In genomic region chr15:83779387-83779786, GRCm38 (mm10) we compare ENCODE assay signal across 9 mouse cellular contexts. TPM values are rescaled to one million over a fixed set of nuclear protein-coding genes. Genes with fewer than 3 reads are reported as not detected.
DNase-seq lines count a peak whose midpoint lies in the region; ATAC-seq lines count a peak whose summit lies in the region.
"Had no signal": no experiment of that assay in that cellular context is flagged by ENCODE, and none has a peak within 500 bp of the region (broad histone marks: within the 10 kb centered on the region; RNA-seq: fewer than 3 reads in every experiment).

Gene Mpped1, plus strand, starts transcription at chr15:83779467.

- H3K4me2 ChIP-seq in limb, embryonic 13.5 days (replicated peaks): peak within 1 kb of the TSS; percentile 94
- peak within 1 kb of the TSS; percentile 83 for H3K4me2 ChIP-seq in stomach, embryonic 16.5 days (ENCODE audit: low read depth, low read length)

- H3K4me3 ChIP-seq in limb, embryonic 13.5 days: peak within 1 kb of the TSS; percentile 64
- H3K4me3 ChIP-seq in stomach, embryonic 16.5 days (replicated peaks; ENCODE audit: low read length): peak within 1 kb of the TSS; percentile 50

- peaks cover 13% of the 10 kb centered on the region; the same call in 1 of the 2 replicates for H3K4me1 ChIP-seq in limb, embryonic 13.5 days
- no peaks in the 10 kb centered on the region for H3K4me1 ChIP-seq in stomach, embryonic 16.5 days (ENCODE audit: control insufficient read depth, insufficient read depth, low read length)

- no peaks in the 10 kb centered on the region for H3K36me3 ChIP-seq in limb, embryonic 13.5 days
- no peaks in the 10 kb centered on the region for H3K36me3 ChIP-seq in stomach, embryonic 16.5 days (ENCODE audit: control insufficient read depth, insufficient read depth, low read length)

- peak; percentile 62 for DNase-seq in embryo, embryonic 11 days
- DNase-seq in embryo, embryonic 10 days (ENCODE audit: low spot score): no peak
- DNase-seq in right cerebral cortex, postnatal 4 days: peak; percentile 47
- no peak for DNase-seq in right cerebral cortex, postnatal 14 days
- no peak for DNase-seq in thymus, postnatal 4 days
- no peak for DNase-seq in Muller cell, postnatal 12 days (ENCODE audit: inconsistent ontology term)

- WGBS in limb, embryonic 13.5 days: 2% methylated on average over 35 of the region's 37 CpGs
- 4% methylated on average over 29 of the region's 37 CpGs for WGBS in stomach, embryonic 16.5 days

- H3K9ac ChIP-seq in limb, embryonic 13.5 days: peak within 1 kb of the TSS; percentile 73
- peak within 1 kb of the TSS; percentile 66 for H3K9ac ChIP-seq in stomach, embryonic 16.5 days (ENCODE audit: low read length)

- H3K27ac ChIP-seq in limb, embryonic 13.5 days: no peak within 1 kb of the TSS
- H3K27ac ChIP-seq in stomach, embryonic 16.5 days (ENCODE audit: low read length): no peak within 1 kb of the TSS

- H3K9me3 ChIP-seq in limb, embryonic 13.5 days: no peaks in the 10 kb centered on the region
- no peaks in the 10 kb centered on the region for H3K9me3 ChIP-seq in stomach, embryonic 16.5 days (replicated peaks; ENCODE audit: control insufficient read depth, low read length)

- ATAC-seq in limb, embryonic 13.5 days (ENCODE audit: low FRiP score, low read depth): no peak
- ATAC-seq in stomach, embryonic 16.5 days (ENCODE audit: insufficient read depth, low FRiP score): peak; percentile 21; the same call in 1 of the 2 replicates

- peaks cover 68% of the 10 kb centered on the region for H3K27me3 ChIP-seq in limb, embryonic 13.5 days
- peaks cover 41% of the 10 kb centered on the region for H3K27me3 ChIP-seq in stomach, embryonic 16.5 days (ENCODE audit: control insufficient read depth, insufficient read depth, low read length)

RNA-seq across cellular contexts. Expression of gene Mpped1, which starts in this region (rescaled TPM):
- polyA plus RNA-seq in limb, embryonic 13.5 days (2015; fragmentation: Nextera tagmentation; extraction: Ambion mirVana): 8.0 and 9.3 TPM in 2 replicates
- polyA plus RNA-seq in stomach, embryonic 16.5 days (2015; fragmentation: Nextera tagmentation; extraction: Ambion mirVana): 0.37 and 0.61 TPM in 2 replicates
- polyA plus RNA-seq: liver, embryonic 16.5 days had no signal

Comparison
In these comparisons a context has a peak if more than half of its experiments do, and no peak if none do; other contexts are left out.
1. DNase-seq: peak in embryo, embryonic 11 days (single experiment) and right cerebral cortex, postnatal 4 days (single experiment); none in embryo, embryonic 10 days (single experiment), right cerebral cortex, postnatal 14 days (single experiment), thymus, postnatal 4 days (single experiment) and Muller cell, postnatal 12 days (single experiment).
2. Peak in ATAC-seq, H3K4me3 ChIP-seq, H3K9ac ChIP-seq and H3K4me2 ChIP-seq in stomach, embryonic 16.5 days; RNA of the gene not detected or under 1 TPM.